Mouse (Mus musculus): ENCODE data around the gene Itpr1.

The Itpr1 gene

GRCm38 (mm10) chr6:108327561-108327960 lies 114.7 kb downstream of the Itpr1 start:
- no peak for DNase-seq

GRCm38 (mm10) chr6:108328296-108328695 lies 115.4 kb downstream of the Itpr1 start:
- DNase-seq = no peak

- DNase-seq = no peak
Measured at GRCm38 (mm10) chr6:108330461-108330860, 117.6 kb downstream of the Itpr1 start.

DNA sequence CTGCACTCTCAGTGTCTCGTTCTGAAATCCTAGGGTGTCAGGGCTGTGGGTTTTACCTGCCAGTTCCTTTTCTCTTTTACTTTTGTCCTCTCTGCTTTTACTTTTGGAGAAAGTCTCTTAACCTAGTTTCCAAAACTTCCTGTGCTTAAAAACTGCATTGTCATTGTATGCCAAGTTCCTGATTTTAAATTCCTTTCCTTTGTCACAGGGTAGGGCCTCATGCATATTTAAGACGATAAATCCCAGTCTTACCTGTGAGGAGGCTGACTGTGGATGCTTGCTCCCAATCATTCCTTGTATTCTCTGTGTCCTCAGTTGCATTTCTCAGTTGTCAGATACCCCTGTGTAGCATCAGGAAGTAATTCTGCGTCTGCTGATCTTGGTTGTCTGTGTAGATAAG lies 118.4 kb downstream of the Itpr1 start:
- DNase-seq = no peak

DNA sequence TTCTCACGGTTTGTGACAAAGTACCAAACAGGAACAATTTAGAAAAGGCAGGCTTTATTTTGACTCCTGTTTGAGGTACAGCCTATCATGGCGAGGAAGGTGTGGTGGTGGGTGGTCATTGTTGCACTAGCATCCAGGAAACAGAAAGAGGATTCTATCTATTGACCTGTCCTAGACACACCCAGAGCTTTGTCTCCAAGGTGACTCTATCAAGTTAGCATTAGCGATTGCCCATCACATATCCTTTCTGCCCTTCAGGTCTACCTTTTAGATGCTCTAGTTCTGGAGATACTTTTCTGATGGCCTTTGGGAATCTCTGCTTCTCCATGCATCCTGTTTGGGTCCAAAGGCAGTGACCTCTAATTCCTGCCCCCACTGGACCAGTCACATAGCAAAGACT lies 121.2 kb downstream of the Itpr1 start:
- DNase-seq = no peak

DNA sequence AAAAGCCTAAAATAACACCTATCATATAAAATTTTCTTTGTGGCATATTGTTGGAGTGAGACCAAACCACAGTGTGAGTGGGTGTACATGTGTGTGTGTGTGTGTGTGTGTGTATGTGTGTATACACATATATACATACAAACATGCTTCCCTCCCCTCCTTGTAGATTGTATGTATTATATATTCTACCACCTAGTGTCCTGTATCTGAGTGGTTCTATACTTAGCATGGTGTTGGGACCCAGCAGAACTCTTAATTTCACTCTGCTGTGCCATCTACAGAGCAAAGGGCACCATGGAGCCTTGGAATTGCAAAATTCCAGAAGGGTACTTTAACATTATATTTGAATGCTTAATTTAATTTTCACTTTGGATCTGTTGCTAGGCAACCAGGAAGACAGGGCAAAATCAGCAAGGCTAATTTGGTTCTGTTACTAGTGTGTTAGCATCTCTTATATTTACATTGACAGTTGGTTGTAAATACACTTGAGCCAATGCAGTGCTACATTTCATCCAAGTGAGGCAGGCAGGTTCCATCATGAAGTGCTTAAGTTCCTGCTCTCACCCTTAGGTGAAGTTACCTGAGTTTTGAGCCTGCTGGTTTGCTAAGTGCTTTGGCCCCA lies 122.4 kb downstream of the Itpr1 start:
- no peak for DNase-seq

- DNase-seq = no peak
Measured at GRCm38 (mm10) chr6:108336506-108336905, 123.6 kb downstream of the Itpr1 start.

DNA sequence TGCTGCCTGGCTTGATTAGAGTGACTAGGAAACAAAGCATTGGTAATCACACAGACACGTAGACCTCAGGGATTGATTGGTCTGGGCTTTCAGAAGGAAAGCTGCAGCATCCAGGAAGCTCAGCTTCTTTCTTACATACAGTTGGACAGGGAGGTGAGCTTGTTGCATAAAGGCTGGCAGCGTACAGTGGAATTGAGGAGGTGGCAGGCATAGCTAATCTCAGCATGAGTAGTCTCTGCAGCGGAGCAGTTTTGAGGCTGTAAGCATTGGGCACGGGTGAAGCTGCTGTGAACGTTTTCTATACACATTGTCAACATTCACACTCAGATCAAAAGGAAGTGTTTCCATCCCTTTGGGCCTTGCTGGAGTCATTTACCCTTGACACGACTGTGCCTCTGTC lies 124.4 kb downstream of the Itpr1 start:
- DNase-seq = no peak

DNA sequence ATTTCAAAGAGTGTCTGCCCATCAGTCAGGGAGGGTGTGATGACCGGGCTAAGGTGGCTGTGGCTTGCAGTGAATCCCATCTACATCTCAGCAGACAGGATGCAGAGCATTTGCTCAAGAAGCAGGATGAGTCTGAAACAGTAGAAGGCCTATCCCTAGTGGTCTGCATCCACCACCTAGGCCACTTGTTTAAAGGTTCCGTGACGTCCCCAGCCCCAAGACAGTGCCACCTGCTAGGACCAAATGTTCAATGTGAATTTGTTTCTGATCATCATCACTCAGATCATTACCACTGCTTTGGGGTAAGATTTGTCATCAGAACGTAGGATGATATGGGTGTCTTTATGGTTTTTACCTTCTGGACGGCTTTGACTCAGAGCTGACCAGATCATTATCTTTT lies 125.5 kb downstream of the Itpr1 start:
- no peak for DNase-seq

DNA sequence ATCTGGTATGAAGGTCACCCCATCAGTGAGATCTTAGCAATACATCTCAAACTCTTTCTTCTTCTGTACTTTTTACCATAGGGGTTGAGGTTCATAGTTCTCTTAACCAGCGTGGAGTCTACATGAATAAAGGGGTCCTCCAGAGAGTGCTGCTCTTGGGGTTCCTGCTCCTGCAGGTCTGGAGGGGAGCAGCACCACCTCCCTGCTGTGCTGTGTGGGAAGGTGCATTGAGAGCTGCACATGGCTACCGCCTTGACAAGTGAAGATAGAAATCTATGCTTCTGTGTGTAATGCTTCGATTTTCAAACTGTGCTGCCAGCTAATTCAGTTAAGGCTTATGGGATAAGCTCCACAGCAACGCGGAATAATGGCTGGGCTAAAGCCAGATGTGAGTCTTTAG lies 130.1 kb downstream of the Itpr1 start:
- DNase-seq = no peak

DNA sequence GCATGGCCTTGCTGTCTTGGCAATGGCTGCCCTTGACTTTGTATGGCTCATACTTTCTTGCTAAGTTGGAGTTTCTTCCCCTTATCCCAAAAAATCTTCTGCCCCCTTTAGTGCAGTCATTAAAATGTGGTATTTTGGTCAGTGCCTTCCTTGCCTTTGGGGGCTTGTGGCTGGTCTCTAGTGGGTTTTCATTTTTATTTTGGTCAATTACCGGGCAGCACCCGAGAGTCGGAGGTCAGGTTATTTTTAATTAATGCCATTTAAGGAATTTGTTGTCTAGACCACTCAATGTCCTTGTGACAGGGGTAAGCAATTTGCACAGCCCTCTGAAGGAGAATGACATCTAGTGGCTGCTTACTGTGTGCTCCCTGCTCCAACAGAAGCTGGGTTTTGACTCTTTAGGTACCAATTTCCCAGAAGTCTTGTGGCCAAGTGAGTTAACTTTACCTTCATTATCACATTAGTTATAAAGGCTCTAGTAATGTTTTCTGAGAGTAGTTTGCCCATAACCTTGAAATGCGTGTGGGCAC lies 130.9 kb downstream of the Itpr1 start:
- DNase-seq = peak; percentile 23

DNA sequence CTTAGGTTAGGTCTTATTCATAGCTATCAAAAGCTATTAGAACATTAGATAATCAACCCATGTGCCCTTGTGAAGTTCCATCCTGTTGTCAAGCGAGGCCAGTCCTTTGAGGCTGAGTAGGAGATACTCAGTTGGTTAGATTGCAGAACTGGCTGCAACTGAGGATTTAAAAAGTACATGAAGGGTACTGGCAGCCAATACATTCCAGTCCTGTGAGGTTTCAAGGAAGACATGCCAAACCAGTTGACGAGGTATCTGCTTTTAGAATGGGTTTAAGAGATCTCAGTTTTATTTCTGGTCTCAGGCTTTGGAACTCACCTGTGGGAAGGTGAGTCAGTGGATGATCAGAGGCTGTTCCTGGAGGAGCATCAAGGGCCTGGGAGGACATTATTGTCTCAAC lies 137.9 kb downstream of the Itpr1 start:
- no peak for DNase-seq

- DNase-seq = no peak
Measured at GRCm38 (mm10) chr6:108351998-108352397, 139.1 kb downstream of the Itpr1 start.

GRCm38 (mm10) chr6:108367412-108367811 lies 154.5 kb downstream of the Itpr1 start:
- DNase-seq = no peak

DNA sequence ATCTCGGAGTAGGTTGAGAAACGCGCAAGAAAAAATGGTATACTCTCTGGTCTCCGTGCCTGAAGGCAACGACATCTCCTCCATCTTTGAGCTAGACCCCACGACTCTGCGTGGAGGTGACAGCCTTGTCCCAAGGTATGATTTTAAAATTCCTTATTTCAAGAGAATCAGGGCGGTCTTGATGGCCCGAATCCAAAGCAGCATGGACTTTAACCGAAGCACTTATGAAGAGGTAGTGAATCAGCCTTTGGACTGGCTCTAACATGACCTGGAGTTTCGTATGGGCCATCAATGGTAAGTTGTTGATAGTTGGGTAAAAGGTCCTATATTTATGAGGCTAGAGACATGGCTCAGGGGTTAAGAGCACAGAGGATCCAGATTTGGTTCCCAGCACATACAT lies 156.1 kb downstream of the Itpr1 start:
- DNase-seq = no peak

GRCm38 (mm10) chr6:108371347-108371893 lies 158.5 kb downstream of the Itpr1 start:
- no peak for DNase-seq

DNA sequence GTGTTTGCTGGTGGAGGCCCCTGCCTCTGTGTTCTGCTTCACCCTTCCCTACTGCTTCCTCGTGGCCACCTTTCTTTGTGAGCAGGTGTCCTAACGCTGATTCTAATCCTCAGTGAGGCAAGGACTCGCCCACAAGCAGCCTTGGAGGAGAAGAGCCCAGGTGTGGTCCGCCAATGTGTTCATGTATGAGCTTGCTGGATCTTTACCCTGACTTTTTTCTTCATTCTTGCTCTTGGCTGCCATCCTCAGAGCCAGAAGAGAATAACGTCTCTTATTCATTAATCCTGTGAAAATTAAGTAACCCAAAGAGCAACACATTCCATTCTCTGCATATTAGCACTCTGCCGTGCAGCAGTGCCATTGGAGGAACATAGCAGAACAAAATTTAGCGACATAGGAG lies 161.1 kb downstream of the Itpr1 start:
- DNase-seq = no peak

DNA sequence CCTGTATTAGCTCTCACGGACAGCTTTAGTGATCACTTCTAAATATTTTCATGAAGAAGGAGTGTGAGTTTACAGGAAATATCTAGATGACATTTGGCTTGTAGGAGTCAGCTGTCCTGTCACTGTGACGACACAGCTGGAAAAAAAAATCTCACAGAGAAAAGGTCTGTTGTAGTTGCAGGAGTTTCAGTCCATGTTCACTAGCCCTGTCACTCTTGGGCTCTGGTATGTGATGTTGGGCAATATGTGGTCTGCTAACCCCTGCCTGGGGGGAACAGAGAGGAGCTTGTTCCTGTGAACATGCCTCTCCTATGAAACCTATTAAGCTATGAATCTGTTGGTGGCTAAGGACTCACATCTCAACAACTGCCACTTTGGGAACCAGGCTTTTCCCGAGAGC lies 166.1 kb downstream of the Itpr1 start:
- peak; percentile 45 for DNase-seq

DNA sequence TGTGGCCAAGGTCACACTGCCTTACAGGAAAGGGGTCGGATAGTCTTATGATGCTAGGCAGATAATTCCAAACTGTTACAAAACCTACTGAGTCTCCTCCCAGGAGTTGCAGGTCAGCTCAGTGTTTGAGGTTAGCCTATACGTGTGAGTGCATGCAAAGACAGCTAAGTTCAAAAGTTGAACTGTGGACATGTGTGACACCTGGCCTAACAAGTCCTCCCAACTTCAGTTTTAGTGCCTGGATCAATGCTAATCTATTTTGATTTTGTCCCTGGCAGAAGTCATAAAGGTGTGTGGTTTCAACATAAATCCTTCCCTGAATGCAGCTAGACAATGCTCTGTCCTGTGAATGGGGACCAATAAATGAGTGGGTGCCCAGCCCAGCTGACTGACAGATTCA lies 167.3 kb downstream of the Itpr1 start:
- no peak for DNase-seq

GRCm38 (mm10) chr6:108390624-108391324 lies 177.9 kb downstream of the Itpr1 start:
- DNase-seq = peak; percentile 48

DNA sequence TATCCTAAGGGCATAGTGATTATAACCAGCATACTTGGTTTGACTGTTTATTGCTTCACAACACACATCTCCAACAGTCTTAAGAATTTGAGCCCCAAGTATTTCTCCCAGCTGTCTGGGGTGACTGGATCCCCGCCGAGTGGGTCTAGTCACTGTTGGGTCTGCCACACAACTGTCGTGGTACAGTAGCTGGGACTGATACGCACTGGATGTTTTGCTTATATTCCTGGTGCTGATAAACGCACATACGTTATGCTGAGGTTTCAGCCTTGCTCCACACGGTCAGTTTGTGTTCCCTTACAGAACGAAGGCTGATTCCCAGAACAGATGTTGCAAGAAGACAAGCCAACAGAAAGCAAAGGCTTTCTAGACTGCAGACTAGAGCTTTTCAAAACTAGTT lies 180.2 kb downstream of the Itpr1 start:
- DNase-seq = no peak

GRCm38 (mm10) chr6:108397956-108398355 lies 185.1 kb downstream of the Itpr1 start:
- no peak for DNase-seq

- no peak for DNase-seq
Measured at GRCm38 (mm10) chr6:108401412-108401955, 188.6 kb downstream of the Itpr1 start.

GRCm38 (mm10) chr6:108404736-108405135 lies 191.8 kb downstream of the Itpr1 start:
- DNase-seq = no peak
